9 mouse cellular contexts compared by ENCODE assay signal in genomic region chr10:74922763-74923162, GRCm38 (mm10). TPM values are rescaled to one million over a fixed set of nuclear protein-coding genes. Genes with fewer than 3 reads are reported as not detected.
DNase-seq lines count a peak whose midpoint lies in the region; ATAC-seq and TF ChIP-seq lines count a peak whose summit lies in the region.
"Had no signal": no experiment of that assay in that cellular context is flagged by ENCODE, and none has a peak within 500 bp of the region (broad histone marks: within the 10 kb centered on the region; RNA-seq: fewer than 3 reads in every experiment).

No protein-coding gene starts in this region.

- WGBS in heart, postnatal 0 days = 42% methylated on average over 6 of the region's 6 CpGs
- 75% methylated on average over 6 of the region's 6 CpGs for WGBS in limb, embryonic 10.5 days

- H3K36me3 ChIP-seq in heart, postnatal 0 days (replicated peaks; ENCODE audit: control insufficient read depth, insufficient read depth, low read length) = no peaks in the 10 kb centered on the region
- no peaks in the 10 kb centered on the region for H3K36me3 ChIP-seq in limb, embryonic 10.5 days
- H3K36me3 ChIP-seq: heart, embryonic 13.5 days had no signal

- peak; percentile 38; the same call in 1 of the 2 replicates for ATAC-seq in heart, postnatal 0 days (ENCODE audit: insufficient read depth, low read depth)

- no peaks in the 10 kb centered on the region for H3K4me1 ChIP-seq in heart, postnatal 0 days (ENCODE audit: control insufficient read depth, insufficient read depth)
- H3K4me1 ChIP-seq in limb, embryonic 10.5 days = peaks cover 12% of the 10 kb centered on the region; the same call in 1 of the 2 replicates

- H3K27ac ChIP-seq in heart, postnatal 0 days (ENCODE audit: low read depth) = no peak overlapping the region
- no peak overlapping the region for H3K27ac ChIP-seq in limb, embryonic 10.5 days
- H3K27ac ChIP-seq: heart, embryonic 13.5 days had no signal

- intact Hi-C loops in heart, postnatal 25 days (cut with DNase I) = no loop called here
- intact Hi-C loops in gastrocnemius, postnatal 36 days (cut with DNase I) = no loop called here

- no peak overlapping the region for H3K4me3 ChIP-seq in heart, postnatal 0 days (ENCODE audit: low read depth, low read length)
- no peak overlapping the region for H3K4me3 ChIP-seq in limb, embryonic 10.5 days
- H3K4me3 ChIP-seq: heart, embryonic 13.5 days had no signal

- H3K9me3 ChIP-seq in heart, postnatal 0 days (replicated peaks; ENCODE audit: control insufficient read depth, low read length) = no peaks in the 10 kb centered on the region
- no peaks in the 10 kb centered on the region for H3K9me3 ChIP-seq in limb, embryonic 10.5 days (replicated peaks)
- H3K9me3 ChIP-seq: heart, embryonic 13.5 days had no signal

- no peak for TF ChIP-seq EP300 in heart, postnatal 0 days (IDR thresholded peaks at IDR 0.05; ENCODE audit: low read depth)

- peak; percentile 8 for DNase-seq in heart, postnatal 0 days (ENCODE audit: low spot score)
- DNase-seq in heart, postnatal 25 days (ENCODE audit: low spot score) = no peak
- peak; percentile 68 for DNase-seq in CD4-positive, CD25-positive, alpha-beta regulatory T cell, adult 2 months (ENCODE audit: low read depth, low spot score)
- peak; percentile 84 to 85 for DNase-seq in cerebellum, postnatal 10 days
- DNase-seq in induced T-regulatory cell, adult 2 months (ENCODE audit: low read depth) = peak; percentile 54
- peak; percentile 27 for DNase-seq in limb, embryonic 10.5 days (ENCODE audit: low spot score)
- DNase-seq in right cerebral cortex, postnatal 10 days (ENCODE audit: low spot score in 2 of 2) = peak; percentile 72 to 80
- DNase-seq in gastrocnemius, postnatal 36 days = no peak

- no peak overlapping the region for H3K9ac ChIP-seq in heart, postnatal 0 days (replicated peaks; ENCODE audit: low read depth, low read length)
- H3K9ac ChIP-seq: heart, embryonic 13.5 days had no signal

- peak; percentile 63 for TF ChIP-seq CTCF in heart, postnatal 0 days (IDR thresholded peaks at IDR 0.05; ENCODE audit: low read depth)

- H3K27me3 ChIP-seq in heart, postnatal 0 days (ENCODE audit: control insufficient read depth, insufficient read depth, low read length) = peaks cover 16% of the 10 kb centered on the region; the same call in 1 of the 2 replicates
- H3K27me3 ChIP-seq in limb, embryonic 10.5 days (ENCODE audit: low read depth, poor library complexity, severe bottlenecking) = no peaks in the 10 kb centered on the region

- H3K4me2 ChIP-seq in heart, postnatal 0 days (ENCODE audit: low read depth, low read length) = no peak overlapping the region
- H3K4me2 ChIP-seq: heart, embryonic 13.5 days had no signal

RNA-seq across cellular contexts. Expression of gene Gnaz, which starts 44.2 kb away (rescaled TPM):
- total RNA-seq in heart, postnatal 0 days (2014; rRNA removed; ENCODE audit: low replicate concordance) = 2.1 and 2.4 TPM in 2 replicates
- 0.38 and 0.44 TPM in 2 replicates for polyA plus RNA-seq in heart, postnatal 0 days (2015; fragmentation: Nextera tagmentation; extraction: Ambion mirVana)
- under 1 TPM; 0.67 to 0.68 TPM for total RNA-seq in heart, postnatal 25 days (2021)
- polyA plus RNA-seq in limb, embryonic 10.5 days (2016; fragmentation: Nextera tagmentation; extraction: Ambion mirVana) = 2.6 and 3.4 TPM in 2 replicates
- under 1 TPM; 0.23 to 0.32 TPM for total RNA-seq in gastrocnemius, postnatal 36 days (2021)

Comparison
In these comparisons a context has a peak if more than half of its experiments do, and no peak if none do; other contexts are left out.
1. DNase-seq: peak in heart, postnatal 0 days (single experiment), CD4-positive, CD25-positive, alpha-beta regulatory T cell, adult 2 months (single experiment), cerebellum, postnatal 10 days (2 of 2), induced T-regulatory cell, adult 2 months (single experiment), limb, embryonic 10.5 days (single experiment) and right cerebral cortex, postnatal 10 days (2 of 2); none in heart, postnatal 25 days (single experiment) and gastrocnemius, postnatal 36 days (0 of 2).